Mouse (Mus musculus) brain, embryonic 14.5 days (tissue): ENCODE measurements at regions not wholly inside any gene's neighbourhood (a gene's known extent, or its start where the extent isn't known, plus 50 kb on each side); places are given as distances from the start of the nearest gene placed in this dataset.

Experiments used
- CTCF ChIP-seq: fragments of 200-500 bp; IDR thresholded peaks from 2 replicates; pipeline ENCODE4 v1.5.1; 2012; ENCODE audit warnings: inconsistent platforms, mild to moderate bottlenecking, moderate library complexity, borderline replicate concordance; ENCODE audit not compliant: insufficient read depth, insufficient read length; ENCODE audit errors: extremely low read depth
- POLR2A ChIP-seq: fragments of 200-500 bp; IDR thresholded peaks from 2 replicates; pipeline ENCODE4 v1.6.1; 2012; ENCODE audit warnings: mild to moderate bottlenecking, inconsistent platforms, borderline replicate concordance; ENCODE audit not compliant: poor library complexity, insufficient read depth, insufficient read length, severe bottlenecking; ENCODE audit errors: extremely low read depth

DNA sequence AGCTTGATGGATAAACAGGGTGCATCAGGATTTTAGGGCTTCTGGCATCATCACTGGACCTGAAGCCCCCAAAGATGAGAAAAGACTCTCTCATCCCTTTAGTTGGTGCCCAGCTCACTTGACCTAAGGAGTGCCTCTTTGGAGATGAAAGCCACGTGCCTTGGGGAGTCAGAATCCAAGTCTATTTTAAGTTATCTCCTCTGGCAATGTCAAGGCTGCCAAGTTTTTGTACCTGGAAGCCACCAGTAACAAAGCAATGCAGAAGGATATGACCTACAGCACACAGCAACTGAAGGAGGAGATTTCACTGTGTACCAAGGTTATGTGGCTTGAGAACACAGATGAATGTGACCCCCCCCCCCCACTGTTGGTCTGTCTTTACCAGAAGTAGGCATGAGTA, 140.9 kb upstream of the N4bp1 start:
- TF ChIP-seq CTCF (no peak), POLR2A (no peak)
